Mouse (Mus musculus) erythroblast, embryonic 14.5 days (primary cell): ENCODE measurements around the gene Hpn.

Source experiments
- GATA1 ChIP-seq: IDR thresholded peaks from 2 replicates; pipeline ENCODE4 v1.6.1; 2012; ENCODE audit warnings: low read length, inconsistent platforms, mixed read lengths
- TAL1 ChIP-seq: IDR thresholded peaks from 3 replicates; pipeline ENCODE4 v1.6.1; 2012; ENCODE audit warnings: low read length, inconsistent platforms, mixed read lengths

DNA sequence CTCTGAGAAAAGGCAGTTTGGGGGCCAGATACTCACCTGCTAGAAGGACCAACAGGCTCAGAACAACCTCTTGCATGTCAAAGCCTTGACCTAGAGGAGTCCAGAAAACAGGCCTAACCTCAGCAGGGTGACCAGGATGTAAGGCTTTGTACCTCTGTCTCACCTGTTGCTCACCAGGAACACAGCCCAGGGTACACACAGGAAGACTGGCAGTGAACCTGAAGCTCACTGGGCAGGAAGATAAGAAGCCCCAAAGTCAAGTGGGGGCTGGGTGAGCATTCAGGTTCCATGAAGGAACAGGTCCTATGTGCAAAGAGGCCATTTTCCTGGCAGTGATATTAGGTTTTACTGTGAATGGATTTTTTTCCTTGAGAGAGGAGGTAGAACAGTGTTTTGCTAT, 41.5 kb downstream of the Hpn start:
- TF ChIP-seq GATA1, result no peak
- TF ChIP-seq TAL1, result no peak
